20 mouse cellular contexts compared by ENCODE assay signal in the genomic region with DNA sequence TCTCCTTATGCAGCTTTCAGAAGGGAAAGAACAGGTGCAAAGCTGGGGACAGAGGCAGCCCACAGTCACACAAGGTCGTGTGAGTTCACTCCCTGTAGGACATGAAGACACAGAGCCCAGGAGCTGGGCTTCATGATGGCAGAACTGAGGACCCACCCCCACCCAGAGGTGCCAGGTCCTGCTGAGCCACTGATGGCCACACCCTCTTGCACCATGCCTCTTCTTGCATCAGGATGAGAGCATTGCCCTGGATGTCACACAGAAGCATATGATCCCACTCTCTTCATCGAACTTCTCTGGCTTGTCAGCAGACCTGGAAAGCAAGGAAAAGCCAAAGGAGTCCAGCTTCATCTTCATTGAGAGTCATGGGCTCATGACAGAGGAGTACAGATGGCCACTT. TPM values are rescaled to one million over a fixed set of nuclear protein-coding genes. Genes with fewer than 3 reads are reported as not detected.
"Had no signal": no experiment of that assay in that cellular context is flagged by ENCODE, and none has a peak within 500 bp of the region (broad histone marks: within the 10 kb centered on the region; RNA-seq: fewer than 3 reads in every experiment).

Gene 4930438A08Rik (plus strand): TSS at position 228 of the 400 bp plus-strand sequence.

- H3K27me3 ChIP-seq: lung, embryonic 15.5 days; neural tube, embryonic 13.5 days; stomach, embryonic 15.5 days had no signal

- H3K27ac ChIP-seq: kidney, postnatal 0 days; layer of hippocampus, adult 2 months; limb, embryonic 13.5 days; liver, embryonic 14.5 days; lung, embryonic 15.5 days; macrophage; neural tube, embryonic 13.5 days; stomach, embryonic 15.5 days had no signal

- H3K36me3 ChIP-seq: limb, embryonic 13.5 days; lung, embryonic 15.5 days; neural tube, embryonic 13.5 days; stomach, embryonic 15.5 days had no signal

- H3K4me2 ChIP-seq: limb, embryonic 13.5 days; lung, embryonic 15.5 days; midbrain, embryonic 11.5 days; neural tube, embryonic 13.5 days; stomach, embryonic 15.5 days had no signal

- H3K9me3 ChIP-seq: limb, embryonic 13.5 days; lung, embryonic 15.5 days; neural tube, embryonic 13.5 days; stomach, embryonic 15.5 days had no signal

- DNase-seq: kidney, adult 11 months; kidney, adult 9 months; kidney, postnatal 4 days; left cerebral cortex, postnatal 4 days; lung, postnatal 14 days; retina, postnatal 1 day; thymus, adult 2 months; thymus, postnatal 25 days had no signal

- H3K4me3 ChIP-seq: layer of hippocampus, adult 2 months; limb, embryonic 13.5 days; lung, embryonic 15.5 days; neural tube, embryonic 13.5 days; stomach, embryonic 15.5 days had no signal

- ATAC-seq: midbrain, embryonic 16.5 days had no signal

- H3K9ac ChIP-seq: limb, embryonic 13.5 days; liver, embryonic 14.5 days; lung, embryonic 15.5 days; neural tube, embryonic 13.5 days; stomach, embryonic 15.5 days had no signal

- H3K4me1 ChIP-seq: limb, embryonic 13.5 days; lung, embryonic 15.5 days; neural tube, embryonic 13.5 days; stomach, embryonic 15.5 days had no signal

RNA-seq across cellular contexts. Expression of gene 4930438A08Rik, which starts in this region (rescaled TPM):
- total RNA-seq: layer of hippocampus, adult 2 months; layer of hippocampus, postnatal 10 days; left cerebral cortex, postnatal 4 days had no signal
- polyA plus RNA-seq: intestine, embryonic 14.5 days; midbrain, embryonic 11.5 days; midbrain, embryonic 16.5 days; neural tube, embryonic 13.5 days had no signal
